Mouse (Mus musculus) erythroblast, embryonic 14.5 days (primary cell): ENCODE measurements at regions not wholly inside any gene's neighbourhood (a gene's known extent, or its start where the extent isn't known, plus 50 kb on each side); places are given as distances from the start of the nearest gene placed in this dataset.

Experiments
- GATA1 ChIP-seq: IDR thresholded peaks from 2 replicates; pipeline ENCODE4 v1.6.1; 2012; ENCODE audit warnings: low read length, inconsistent platforms, mixed read lengths
- TAL1 ChIP-seq: IDR thresholded peaks from 3 replicates; pipeline ENCODE4 v1.6.1; 2012; ENCODE audit warnings: low read length, inconsistent platforms, mixed read lengths

GRCm38 (mm10) chr14:76254565-76255501 lies 144.1 kb downstream of the Nufip1 start:
- TF ChIP-seq GATA1 (no peak), TAL1 (no peak)
